Mouse (Mus musculus) testis, adult 10 weeks (tissue): Measurements from ENCODE around the gene Mrpl10. TPM values are rescaled to one million over a fixed set of nuclear protein-coding genes. Genes with fewer than 3 reads are reported as not detected.

ENCODE experiments used
- polyA plus RNA-seq: library from polyadenylated mRNA; stranded (reverse); fragments of 350-450 nt; fragmentation: Illumina TruSeq; extraction: RNeasy Lipid Tissue Mini Kit (QIAGEN cat#74804); gene quantifications from one replicate; pipeline ENCODE4 v1.2.3, GENCODE M21; 2014; ENCODE audit warnings: low read depth, low replicate concordance

Mrpl10 gene
- polyA plus RNA-seq, result 8.1 TPM

GRCm38 (mm10) chr11:97041022-97041899 lies at the start of gene Mrpl10, which contains the start of gene Lrrc46:
TSS of gene Mrpl10 (plus strand) at chr11:97041560.
TSS of gene Lrrc46 (minus strand) at chr11:97041407.

GRCm38 (mm10) chr11:97013121-97013670 lies 28.2 kb upstream of the Mrpl10 start, which contains the start of gene Sp6:
TSS of gene Sp6 (plus strand) at chr11:97013394.

GRCm38 (mm10) chr11:97029686-97030417 lies 11.5 kb upstream of the Mrpl10 start, which contains the start of gene Scrn2:
TSS of gene Scrn2 (plus strand) at chr11:97029938.

GRCm38 (mm10) chr11:97050216-97050943 lies 9.0 kb downstream of the Mrpl10 start, which contains the start of gene Osbpl7:
TSS of gene Osbpl7 (plus strand) at chr11:97050628.

Other genes starting within 250 kb of the Mrpl10 start
- 24.3 TPM for gene Nfe2l1, start 211.6 kb upstream of the Mrpl10 start, polyA plus RNA-seq
- gene Copz2, start 191.7 kb upstream of the Mrpl10 start, polyA plus RNA-seq, result 4.2 TPM
- gene Cdk5rap3, start 125.1 kb upstream of the Mrpl10 start, polyA plus RNA-seq, result 41.9 TPM
- gene Prr15l, start 113.5 kb upstream of the Mrpl10 start, polyA plus RNA-seq, result 0.52 TPM
- gene Pnpo, start 97.6 kb upstream of the Mrpl10 start, polyA plus RNA-seq, result 0.91 TPM
- gene Sp2, start 58.6 kb upstream of the Mrpl10 start, polyA plus RNA-seq, result 4.1 TPM
- 0.07 TPM for gene Sp6, start 28.2 kb upstream of the Mrpl10 start, polyA plus RNA-seq
- not detected for gene Scrn2, start 11.6 kb upstream of the Mrpl10 start, polyA plus RNA-seq
- gene Lrrc46, start 153 bp upstream of the Mrpl10 start, polyA plus RNA-seq, result 311 TPM
- 0.88 TPM for gene Osbpl7, start 9.1 kb downstream of the Mrpl10 start, polyA plus RNA-seq
- gene Tbx21, start 73.8 kb downstream of the Mrpl10 start, polyA plus RNA-seq, result not detected
- not detected for gene Tbkbp1, start 109.9 kb downstream of the Mrpl10 start, polyA plus RNA-seq
- gene Kpnb1, start 146.3 kb downstream of the Mrpl10 start, polyA plus RNA-seq, result 110 TPM
- gene Npepps, start 239.1 kb downstream of the Mrpl10 start, polyA plus RNA-seq, result 135 TPM